In the genomic region with DNA sequence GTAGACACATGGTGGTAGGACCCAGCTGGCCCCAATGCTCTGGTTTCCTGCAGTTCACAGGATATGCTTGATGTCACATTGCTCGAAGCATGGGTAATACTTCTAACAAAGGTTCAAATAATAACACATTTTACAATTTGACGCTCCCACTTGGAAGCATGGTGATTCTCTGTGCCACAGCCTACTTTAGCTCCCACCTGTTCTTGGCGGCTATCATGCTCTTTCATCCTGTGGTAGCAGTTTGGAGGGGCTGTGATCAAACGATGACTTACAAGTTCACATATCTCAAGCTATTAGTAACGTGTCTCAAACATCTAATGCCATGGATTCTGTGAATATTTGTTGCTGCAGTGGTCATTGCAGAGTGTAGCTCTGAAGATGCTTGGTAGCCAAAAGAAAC, we compare ENCODE assay signal across 12 mouse cellular contexts.
DNase-seq lines count a peak whose midpoint lies in the region; ATAC-seq and TF ChIP-seq lines count a peak whose summit lies in the region.
"Had no signal": no experiment of that assay in that cellular context is flagged by ENCODE, and none has a peak within 500 bp of the region (broad histone marks: within the 10 kb centered on the region; RNA-seq: fewer than 3 reads in every experiment).

No protein-coding gene starts in this region.

- TF ChIP-seq CTCF in lung, postnatal 0 days (IDR thresholded peaks at IDR 0.05) = no peak

- DNase-seq in heart, embryonic 10.5 days (ENCODE audit: low spot score) = no peak
- DNase-seq in lung, postnatal 0 days (ENCODE audit: low spot score) = no peak
- DNase-seq in lung, postnatal 36 days = no peak
- DNase-seq in induced T-regulatory cell, adult 2 months (ENCODE audit: low read depth) = peak; percentile 44
- DNase-seq in thymus, adult 18-20 months = no peak
- DNase-seq in urinary bladder, postnatal 36 days (ENCODE audit: low spot score in 2 of 2) = no peak
- DNase-seq: cerebellum, adult 9-11 months; thymus, postnatal 4 days had no signal

- peak overlapping the region; percentile 54; the same call in 1 of the 2 replicates for H3K4me2 ChIP-seq in heart, embryonic 16.5 days (ENCODE audit: low read depth, low read length)
- H3K4me2 ChIP-seq in lung, postnatal 0 days (replicated peaks; ENCODE audit: low read depth, low read length) = peak overlapping the region; percentile 33
- H3K4me2 ChIP-seq in stomach, embryonic 16.5 days (ENCODE audit: low read depth, low read length) = peak overlapping the region; percentile 41
- H3K4me2 ChIP-seq: liver, embryonic 12.5 days had no signal

- H3K4me3 ChIP-seq in heart, embryonic 16.5 days (ENCODE audit: low read length) = no peak overlapping the region
- H3K4me3 ChIP-seq in heart, embryonic 10.5 days = no peak overlapping the region
- no peak overlapping the region for H3K4me3 ChIP-seq in lung, postnatal 0 days (ENCODE audit: low read depth, low read length)
- peak overlapping the region; percentile 24 for H3K4me3 ChIP-seq in stomach, embryonic 16.5 days (replicated peaks; ENCODE audit: low read length)
- H3K4me3 ChIP-seq: hindbrain, embryonic 10.5 days; liver, embryonic 12.5 days had no signal

- H3K27ac ChIP-seq in heart, embryonic 16.5 days (ENCODE audit: low read length) = peak overlapping the region; percentile 87
- H3K27ac ChIP-seq in heart, embryonic 10.5 days = no peak overlapping the region
- H3K27ac ChIP-seq in lung, postnatal 0 days (ENCODE audit: low read length) = peak overlapping the region; percentile 82; the same call in 1 of the 2 replicates
- H3K27ac ChIP-seq in stomach, embryonic 16.5 days (ENCODE audit: low read length) = peak overlapping the region; percentile 9; the same call in 1 of the 2 replicates
- H3K27ac ChIP-seq: liver, embryonic 12.5 days had no signal

- no peaks in the 10 kb centered on the region for H3K27me3 ChIP-seq in heart, embryonic 16.5 days (ENCODE audit: control insufficient read depth, insufficient read depth, low read length)
- H3K27me3 ChIP-seq in heart, embryonic 10.5 days (ENCODE audit: insufficient read depth, poor library complexity, severe bottlenecking) = no peaks in the 10 kb centered on the region
- H3K27me3 ChIP-seq in lung, postnatal 0 days (replicated peaks; ENCODE audit: insufficient read depth, low read length) = no peaks in the 10 kb centered on the region
- no peaks in the 10 kb centered on the region for H3K27me3 ChIP-seq in stomach, embryonic 16.5 days (ENCODE audit: control insufficient read depth, insufficient read depth, low read length)

- H3K9me3 ChIP-seq in heart, embryonic 16.5 days (replicated peaks; ENCODE audit: control insufficient read depth, low read length) = no peaks in the 10 kb centered on the region
- H3K9me3 ChIP-seq in heart, embryonic 10.5 days = no peaks in the 10 kb centered on the region
- H3K9me3 ChIP-seq in lung, postnatal 0 days (ENCODE audit: low read length) = no peaks in the 10 kb centered on the region
- no peaks in the 10 kb centered on the region for H3K9me3 ChIP-seq in stomach, embryonic 16.5 days (replicated peaks; ENCODE audit: control insufficient read depth, low read length)
- H3K9me3 ChIP-seq: hindbrain, embryonic 10.5 days; liver, embryonic 12.5 days had no signal

- TF ChIP-seq EP300 in lung, postnatal 0 days (IDR thresholded peaks at IDR 0.05) = no peak

- no peak overlapping the region for H3K9ac ChIP-seq in heart, embryonic 16.5 days (ENCODE audit: low read length)
- H3K9ac ChIP-seq in lung, postnatal 0 days (replicated peaks; ENCODE audit: low read depth) = 0 out of 2 replicates have a peak overlapping the region, but pooled peaks have one; percentile 17
- peak overlapping the region; percentile 29; the same call in 1 of the 2 replicates for H3K9ac ChIP-seq in stomach, embryonic 16.5 days (ENCODE audit: low read length)
- H3K9ac ChIP-seq: liver, embryonic 12.5 days had no signal

- 50% methylated on average over 5 of the region's 5 CpGs for WGBS in heart, embryonic 16.5 days
- 63% methylated on average over 5 of the region's 5 CpGs for WGBS in heart, embryonic 10.5 days
- 32% methylated on average over 5 of the region's 5 CpGs for WGBS in lung, postnatal 0 days
- 41% methylated on average over 5 of the region's 5 CpGs for WGBS in stomach, embryonic 16.5 days

- ATAC-seq in heart, embryonic 16.5 days (replicated peaks; ENCODE audit: extremely low read depth, insufficient read depth, low FRiP score) = no peak
- no peak for ATAC-seq in lung, postnatal 0 days
- ATAC-seq in stomach, embryonic 16.5 days (ENCODE audit: insufficient read depth, low FRiP score) = no peak
- ATAC-seq: liver, embryonic 12.5 days had no signal

- H3K36me3 ChIP-seq in heart, embryonic 16.5 days (ENCODE audit: control insufficient read depth, insufficient read depth) = no peaks in the 10 kb centered on the region
- peaks cover 8% of the 10 kb centered on the region for H3K36me3 ChIP-seq in heart, embryonic 10.5 days
- no peaks in the 10 kb centered on the region for H3K36me3 ChIP-seq in lung, postnatal 0 days (ENCODE audit: insufficient read depth, low read length)
- H3K36me3 ChIP-seq in stomach, embryonic 16.5 days (ENCODE audit: control insufficient read depth, insufficient read depth, low read length) = no peaks in the 10 kb centered on the region

- peaks cover 76% of the 10 kb centered on the region for H3K4me1 ChIP-seq in heart, embryonic 16.5 days (ENCODE audit: control insufficient read depth, insufficient read depth, low read length)
- peaks cover 61% of the 10 kb centered on the region for H3K4me1 ChIP-seq in heart, embryonic 10.5 days
- peaks cover 28% of the 10 kb centered on the region; the same call in 1 of the 2 replicates for H3K4me1 ChIP-seq in lung, postnatal 0 days (ENCODE audit: insufficient read depth, low read depth, low read length)
- H3K4me1 ChIP-seq in stomach, embryonic 16.5 days (ENCODE audit: control insufficient read depth, insufficient read depth, low read length) = peaks cover 56% of the 10 kb centered on the region
